Mouse (Mus musculus) brain, embryonic 14.5 days (tissue): ENCODE results near the gene Fibp. TPM values are rescaled to one million over a fixed set of nuclear protein-coding genes. Genes with fewer than 3 reads are reported as not detected.
A peak's percentile ranks its signal among the peaks of the same experiment; 100 is the strongest.

Experiments used
- DNase-seq: peaks from one replicate; pipeline ENCODE4 v3.0.0-alpha.2; 2011; ENCODE audit warnings: low read depth
- CTCF ChIP-seq: fragments of 200-500 bp; IDR thresholded peaks from 2 replicates; pipeline ENCODE4 v1.5.1; 2012; ENCODE audit warnings: inconsistent platforms, mild to moderate bottlenecking, moderate library complexity, borderline replicate concordance; ENCODE audit not compliant: insufficient read depth, insufficient read length; ENCODE audit errors: extremely low read depth
- POLR2A ChIP-seq: fragments of 200-500 bp; IDR thresholded peaks from 2 replicates; pipeline ENCODE4 v1.6.1; 2012; ENCODE audit warnings: mild to moderate bottlenecking, inconsistent platforms, borderline replicate concordance; ENCODE audit not compliant: poor library complexity, insufficient read depth, insufficient read length, severe bottlenecking; ENCODE audit errors: extremely low read depth
- polyA plus RNA-seq: library from polyadenylated mRNA; depleted of rRNA; stranded (reverse); fragments of >200 nt; gene quantifications from 2 replicates; pipeline ENCODE4 v1.2.3, GENCODE M21; 2012; rRNA removed

Gene Fibp
- polyA plus RNA-seq, 1 experiment, result 179 TPM

DNA sequence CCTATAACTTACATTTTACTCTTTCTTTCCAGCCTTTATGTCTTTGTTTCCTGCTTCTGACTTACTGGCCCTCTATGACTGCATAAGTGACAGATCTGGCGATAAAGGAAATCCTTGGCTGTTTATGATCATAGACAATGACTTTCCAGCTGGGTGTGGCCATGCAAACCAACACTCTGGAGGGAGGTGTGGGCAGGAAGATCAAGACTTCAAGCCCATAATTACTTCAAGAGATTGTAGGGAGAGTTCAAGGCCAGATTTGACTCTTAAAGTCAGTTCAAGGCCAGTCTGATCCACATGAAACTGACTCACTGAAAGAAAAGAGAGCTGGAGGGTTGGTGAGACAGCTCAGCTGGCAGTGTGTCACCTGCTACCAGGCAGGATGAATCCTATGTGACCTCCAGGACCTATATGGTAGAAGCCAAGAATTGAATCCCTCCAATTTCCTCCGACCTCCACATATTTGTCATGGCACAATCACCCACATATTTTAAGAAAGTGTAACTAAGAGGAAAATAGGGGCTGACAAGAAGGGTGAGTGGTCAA lies 40.0 kb downstream of the Fibp start:
- TF ChIP-seq POLR2A (no peak), CTCF (no peak)
- DNase-seq, result no peak

DNA sequence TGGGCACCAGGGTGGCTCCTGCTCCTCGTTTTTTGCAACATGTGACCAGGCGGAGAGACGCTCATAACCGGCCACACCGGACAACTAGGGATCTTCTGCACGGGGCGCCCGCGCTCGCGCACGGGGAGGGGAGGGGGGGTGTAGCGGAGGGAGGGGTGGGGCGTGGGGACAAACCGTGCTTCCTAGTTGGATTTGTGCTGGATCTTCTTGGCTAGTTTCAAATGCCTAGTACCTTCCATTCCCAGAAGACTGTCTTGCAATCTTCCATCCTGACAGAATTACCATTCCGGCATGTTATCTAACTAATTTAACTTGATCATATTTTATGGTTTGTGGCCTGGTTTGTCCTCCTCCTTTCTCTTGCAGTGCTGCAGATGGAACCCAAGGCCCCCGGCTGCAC lies 43.3 kb downstream of the Fibp start, which contains the start of gene 1700020D05Rik:
TSS of gene 1700020D05Rik (minus strand) at position 101 of the 400 bp plus-strand sequence.
- no peak for DNase-seq
- TF ChIP-seq POLR2A (no peak), CTCF (no peak)

DNA sequence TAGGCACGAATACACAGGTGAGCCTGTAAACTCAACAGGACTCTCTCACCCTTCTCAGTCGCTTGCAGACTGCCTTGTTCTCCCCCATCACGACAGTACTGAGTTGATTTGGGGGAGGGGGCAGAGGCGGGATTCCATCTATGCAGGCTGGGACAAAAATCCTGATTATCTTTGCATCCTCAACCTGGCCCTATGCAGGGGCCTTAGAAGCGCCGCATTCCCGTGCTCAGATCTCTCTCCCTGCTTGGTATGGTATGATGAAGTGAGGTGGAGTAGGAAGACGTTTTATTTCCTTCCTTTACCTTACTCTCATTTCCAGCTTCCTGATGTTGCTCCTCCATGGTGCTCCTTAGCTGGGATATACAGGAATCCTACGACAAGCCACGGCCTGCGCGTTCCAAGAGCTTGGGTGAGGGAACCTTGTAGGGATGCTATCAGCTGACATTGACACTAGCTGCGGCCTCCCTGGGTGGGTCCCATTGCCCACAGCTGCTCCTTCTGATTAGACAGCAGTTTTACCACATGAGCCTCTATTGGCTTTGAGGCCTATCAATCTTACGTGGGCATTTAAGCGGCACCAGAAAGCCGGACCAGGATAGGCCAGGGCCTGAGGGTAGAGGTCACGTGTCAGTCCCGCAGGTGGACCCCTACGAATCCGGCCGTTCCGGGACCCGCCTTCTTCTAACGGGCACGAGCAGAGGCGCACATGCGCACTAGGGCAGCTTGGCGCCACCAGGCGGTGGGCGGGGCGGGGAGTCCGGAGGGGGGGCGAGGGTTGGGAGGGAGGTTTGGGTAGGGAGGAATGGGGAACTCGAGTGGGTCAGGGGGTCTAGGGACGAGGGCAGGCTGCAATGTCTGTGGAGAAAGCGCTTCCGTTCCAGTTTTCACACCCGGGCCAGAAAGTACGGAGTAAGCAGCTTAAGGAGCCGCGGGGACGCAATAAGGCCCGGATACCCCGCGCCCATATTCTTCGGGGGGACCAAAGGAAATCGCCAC lies 49.9 kb downstream of the Fibp start, which contains the start of gene Snx32:
TSS of gene Snx32 (minus strand) at position 508 of the 996 bp plus-strand sequence.
- peak; percentile 44; the same call in 1 of the 2 replicates for TF ChIP-seq POLR2A
- TF ChIP-seq CTCF, result peak; percentile 18; the same call in 1 of the 2 replicates
- peak; percentile 100 for DNase-seq

GRCm38 (mm10) chr19:5511074-5511632 lies 50.7 kb downstream of the Fibp start:
- no peak for TF ChIP-seq CTCF
- TF ChIP-seq POLR2A, result no peak
- DNase-seq, result no peak

DNA sequence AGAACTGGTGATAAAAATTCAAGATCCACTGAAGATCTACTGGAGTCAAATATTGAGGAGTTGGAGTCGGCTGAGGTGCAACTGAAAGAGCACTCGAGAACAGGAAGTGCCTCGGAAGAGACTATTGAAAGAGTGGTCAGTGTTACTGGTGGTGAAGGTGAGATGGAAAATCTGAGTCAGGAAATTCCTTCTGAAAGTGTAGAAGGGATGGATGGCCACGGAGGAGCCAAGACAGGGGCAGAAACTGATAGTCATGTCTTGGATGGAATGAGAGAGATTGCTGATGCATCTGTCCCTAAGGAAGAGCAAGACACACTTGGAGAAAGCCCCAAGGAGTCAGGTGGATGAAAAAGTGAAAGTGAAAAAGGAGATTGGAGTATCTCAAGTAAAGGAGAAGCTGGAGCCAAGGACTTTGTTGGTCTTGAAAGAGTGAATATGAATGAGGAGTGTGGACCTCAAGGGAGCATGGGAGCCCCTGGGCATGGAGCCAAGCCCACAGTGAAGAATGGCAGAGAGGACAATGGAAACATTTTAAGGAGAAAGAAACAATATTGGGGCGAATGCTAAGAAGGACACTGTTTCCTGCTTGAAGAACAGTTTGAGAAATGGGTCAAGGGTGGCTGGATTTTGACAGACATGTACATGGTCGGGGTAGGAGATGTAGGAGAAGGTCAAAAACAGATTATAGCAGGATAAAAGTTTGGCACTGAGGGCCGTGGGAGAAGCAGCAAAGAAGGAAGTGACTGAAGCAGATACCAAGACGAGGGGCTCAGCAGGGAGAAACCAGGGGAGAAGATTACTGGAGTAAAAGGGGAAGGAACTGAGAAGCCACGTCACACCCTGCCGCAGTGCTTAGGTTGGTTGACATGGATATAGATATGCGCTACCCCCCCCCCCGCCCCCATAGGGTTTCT lies 51.9 kb downstream of the Fibp start:
- DNase-seq, result peak; percentile 55

DNA sequence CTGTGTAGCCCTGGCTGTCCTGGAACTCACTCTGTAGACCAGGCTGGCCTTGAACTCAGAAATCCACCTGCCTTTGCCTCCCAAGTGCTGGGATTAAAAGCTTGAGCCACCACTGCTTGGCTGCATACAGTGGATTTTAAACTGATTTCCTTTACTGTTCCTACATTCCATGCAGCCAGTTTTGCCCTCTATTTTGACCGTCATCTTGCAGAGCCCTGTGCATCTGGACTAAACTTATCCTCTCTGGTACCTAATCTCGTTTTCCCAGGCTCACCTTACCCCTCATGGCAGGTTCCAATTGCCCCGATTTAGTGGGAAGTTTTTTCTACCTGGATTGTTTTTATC lies 52.6 kb downstream of the Fibp start:
- TF ChIP-seq CTCF, result no peak
- no peak for DNase-seq

More for the DNA sequence above, 51.9 kb downstream of the Fibp start:
- TF ChIP-seq CTCF (no peak), POLR2A (no peak)

Other genes starting within 250 kb of the Fibp start
- 50.2 and 71.6 TPM in 2 replicates for gene Pacs1, start 187.5 kb upstream of the Fibp start, polyA plus RNA-seq
- 178 and 192 TPM in 2 replicates for gene Sf3b2, start 165.2 kb upstream of the Fibp start, polyA plus RNA-seq
- 45.5 and 55.4 TPM in 2 replicates for gene Gal3st3, start 162.3 kb upstream of the Fibp start, polyA plus RNA-seq
- not detected in 2 replicates for gene Catsper1, start 124.9 kb upstream of the Fibp start, polyA plus RNA-seq
- gene Cst6, start 111.0 kb upstream of the Fibp start, polyA plus RNA-seq, result 1.3 and 1.6 TPM in 2 replicates
- gene Eif1ad, start 93.9 kb upstream of the Fibp start, polyA plus RNA-seq, result 37.2 and 38.4 TPM in 2 replicates
- gene Banf1, start 93.4 kb upstream of the Fibp start, polyA plus RNA-seq, result 181 and 258 TPM in 2 replicates
- 40.9 and 65.0 TPM in 2 replicates for gene Sart1, start 71.9 kb upstream of the Fibp start, polyA plus RNA-seq
- gene Tsga10ip, start 58.1 kb upstream of the Fibp start, polyA plus RNA-seq, result 0.04 and 0.20 TPM in 2 replicates
- 224 and 257 TPM in 2 replicates for gene Drap1, start 35.6 kb upstream of the Fibp start, polyA plus RNA-seq
- gene AI837181, start 35.5 kb upstream of the Fibp start, polyA plus RNA-seq, result 86.4 and 106 TPM in 2 replicates
- gene Fosl1, start 13.1 kb upstream of the Fibp start, polyA plus RNA-seq, result not detected in 2 replicates
- gene Ccdc85b, start 2.7 kb upstream of the Fibp start, polyA plus RNA-seq, result 9.6 and 12.1 TPM in 2 replicates
- gene Ctsw, start 7.9 kb downstream of the Fibp start, polyA plus RNA-seq, result 2.9 and 3.7 TPM in 2 replicates
- gene Efemp2, start 13.3 kb downstream of the Fibp start, polyA plus RNA-seq, result 47.7 and 58.5 TPM in 2 replicates
- 46.4 and 73.2 TPM in 2 replicates for gene Mus81, start 27.8 kb downstream of the Fibp start, polyA plus RNA-seq
- 1,637 and 1,665 TPM in 2 replicates for gene Cfl1, start 29.8 kb downstream of the Fibp start, polyA plus RNA-seq
- gene 1700020D05Rik, start 43.2 kb downstream of the Fibp start, polyA plus RNA-seq, result 2.5 and 4.7 TPM in 2 replicates
- 92.3 and 123 TPM in 2 replicates for gene Snx32, start 49.9 kb downstream of the Fibp start, polyA plus RNA-seq
- 0.31 and 0.42 TPM in 2 replicates for gene Ovol1, start 100.0 kb downstream of the Fibp start, polyA plus RNA-seq
- 2.6 and 4.5 TPM in 2 replicates for gene Ap5b1, start 107.4 kb downstream of the Fibp start, polyA plus RNA-seq
- gene Rnaseh2c, start 141.3 kb downstream of the Fibp start, polyA plus RNA-seq, result 62.0 and 111 TPM in 2 replicates
- gene Kat5, start 149.6 kb downstream of the Fibp start, polyA plus RNA-seq, result 163 and 181 TPM in 2 replicates
- 44.7 and 47.0 TPM in 2 replicates for gene Rela, start 176.9 kb downstream of the Fibp start, polyA plus RNA-seq
- gene Sipa1, start 203.1 kb downstream of the Fibp start, polyA plus RNA-seq, result 30.8 and 32.5 TPM in 2 replicates
- 21.6 and 22.9 TPM in 2 replicates for gene Map3k11, start 228.1 kb downstream of the Fibp start, polyA plus RNA-seq
- gene Pcnx3, start 228.3 kb downstream of the Fibp start, polyA plus RNA-seq, result 95.9 and 120 TPM in 2 replicates
- gene Kcnk7, start 243.8 kb downstream of the Fibp start, polyA plus RNA-seq, result 0.13 TPM in 1 of 2 replicates, not detected in the other